Comparison of ENCODE assay signal across 37 mouse cellular contexts in genomic region chr9:110763405-110763804, GRCm38 (mm10). TPM values are rescaled to one million over a fixed set of nuclear protein-coding genes. Genes with fewer than 3 reads are reported as not detected.
A peak's percentile ranks its signal among the peaks of the same experiment; 100 is the strongest.
DNase-seq lines count a peak whose midpoint lies in the region; ATAC-seq and TF ChIP-seq lines count a peak whose summit lies in the region.
"Had no signal": no experiment of that assay in that cellular context is flagged by ENCODE, and none has a peak within 500 bp of the region (broad histone marks: within the 10 kb centered on the region; RNA-seq: fewer than 3 reads in every experiment).

No protein-coding gene starts in this region.

- TF ChIP-seq CTCF in heart, postnatal 0 days (IDR thresholded peaks at IDR 0.05; ENCODE audit: low read depth): no peak
- no peak for TF ChIP-seq CTCF in midbrain, postnatal 0 days (IDR thresholded peaks at IDR 0.05)

- H3K27ac ChIP-seq in lung, embryonic 15.5 days: peak overlapping the region; percentile 35; the same call in 1 of the 2 replicates
- H3K27ac ChIP-seq in heart, embryonic 11.5 days (ENCODE audit: low read depth, low read length): peak overlapping the region; percentile 95
- H3K27ac ChIP-seq in heart, postnatal 0 days (ENCODE audit: low read depth): peak overlapping the region; percentile 99
- no peak overlapping the region for H3K27ac ChIP-seq in midbrain, postnatal 0 days (ENCODE audit: low read depth, low read length)
- H3K27ac ChIP-seq: forebrain, embryonic 12.5 days; hindbrain, embryonic 15.5 days; kidney, postnatal 0 days; midbrain, embryonic 15.5 days; neural tube, embryonic 13.5 days had no signal

- no peaks in the 10 kb centered on the region for H3K27me3 ChIP-seq in lung, embryonic 15.5 days
- H3K27me3 ChIP-seq in heart, embryonic 11.5 days (ENCODE audit: control insufficient read depth, insufficient read depth, low read length): no peaks in the 10 kb centered on the region
- H3K27me3 ChIP-seq in heart, postnatal 0 days (ENCODE audit: control insufficient read depth, insufficient read depth, low read length): no peaks in the 10 kb centered on the region
- H3K27me3 ChIP-seq in midbrain, postnatal 0 days (ENCODE audit: insufficient read depth, low read length): no peaks in the 10 kb centered on the region
- H3K27me3 ChIP-seq: hindbrain, embryonic 15.5 days; midbrain, embryonic 15.5 days; neural tube, embryonic 13.5 days; Patski had no signal

- no peak for DNase-seq in lung, postnatal 36 days
- DNase-seq in heart, postnatal 0 days (ENCODE audit: low spot score): peak; percentile 94
- no peak for DNase-seq in midbrain, postnatal 0 days (ENCODE audit: low spot score)
- DNase-seq in layer of hippocampus, adult 11-12 months (ENCODE audit: low spot score): no peak
- no peak for DNase-seq in frontal cortex, postnatal 14 days (ENCODE audit: low spot score in 2 of 2)
- DNase-seq: adrenal gland, postnatal 10 days; cerebellum, adult 18-20 months; cerebellum, postnatal 14 days; kidney, adult 2 months; liver, postnatal 0 days; retina, postnatal 1 day; right cerebral cortex, postnatal 25 days; spleen, adult 18-20 months; thymus, postnatal 25 days had no signal

- no peak overlapping the region for H3K4me3 ChIP-seq in lung, embryonic 15.5 days
- H3K4me3 ChIP-seq in heart, embryonic 11.5 days (ENCODE audit: low read depth, low read length): peak overlapping the region; percentile 63
- H3K4me3 ChIP-seq in heart, postnatal 0 days (ENCODE audit: low read depth, low read length): peak overlapping the region; percentile 53
- H3K4me3 ChIP-seq in midbrain, postnatal 0 days (ENCODE audit: low read depth, low read length): no peak overlapping the region
- H3K4me3 ChIP-seq: embryonic facial prominence, embryonic 13.5 days; erythroblast, embryonic 14.5 days; forebrain, embryonic 12.5 days; hindbrain, embryonic 15.5 days; midbrain, embryonic 15.5 days; myocyte; neural tube, embryonic 13.5 days had no signal

- no peak overlapping the region for H3K9ac ChIP-seq in lung, embryonic 15.5 days
- peak overlapping the region; percentile 96 for H3K9ac ChIP-seq in heart, embryonic 11.5 days (ENCODE audit: low read depth, low read length)
- H3K9ac ChIP-seq in heart, postnatal 0 days (replicated peaks; ENCODE audit: low read depth, low read length): peak overlapping the region; percentile 96
- no peak overlapping the region for H3K9ac ChIP-seq in midbrain, postnatal 0 days (replicated peaks; ENCODE audit: low read length, poor library complexity, severe bottlenecking)
- H3K9ac ChIP-seq: forebrain, embryonic 12.5 days; hindbrain, embryonic 15.5 days; liver, postnatal 0 days; midbrain, embryonic 15.5 days; neural tube, embryonic 13.5 days had no signal

- no peaks in the 10 kb centered on the region for H3K36me3 ChIP-seq in lung, embryonic 15.5 days
- 0 out of 2 replicates have a peak, but pooled peaks cover 3% of the 10 kb centered on the region for H3K36me3 ChIP-seq in heart, embryonic 11.5 days (ENCODE audit: control insufficient read depth, insufficient read depth, low read length)
- H3K36me3 ChIP-seq in heart, postnatal 0 days (replicated peaks; ENCODE audit: control insufficient read depth, insufficient read depth, low read length): peaks cover 8% of the 10 kb centered on the region
- no peaks in the 10 kb centered on the region for H3K36me3 ChIP-seq in midbrain, postnatal 0 days (ENCODE audit: insufficient read depth, low read length)
- H3K36me3 ChIP-seq: embryonic facial prominence, embryonic 13.5 days; forebrain, embryonic 12.5 days; G1E; hindbrain, embryonic 15.5 days; midbrain, embryonic 15.5 days; neural tube, embryonic 13.5 days had no signal

- no peaks in the 10 kb centered on the region for H3K9me3 ChIP-seq in lung, embryonic 15.5 days
- no peaks in the 10 kb centered on the region for H3K9me3 ChIP-seq in heart, embryonic 11.5 days (replicated peaks; ENCODE audit: control insufficient read depth, low read length)
- no peaks in the 10 kb centered on the region for H3K9me3 ChIP-seq in heart, postnatal 0 days (replicated peaks; ENCODE audit: control insufficient read depth, low read length)
- H3K9me3 ChIP-seq in midbrain, postnatal 0 days (ENCODE audit: low read length): no peaks in the 10 kb centered on the region
- H3K9me3 ChIP-seq: embryonic facial prominence, embryonic 13.5 days; forebrain, embryonic 12.5 days; G1E; hindbrain, embryonic 15.5 days; midbrain, embryonic 15.5 days; neural tube, embryonic 13.5 days had no signal

- peak; percentile 94 for TF ChIP-seq EP300 in heart, postnatal 0 days (IDR thresholded peaks at IDR 0.05; ENCODE audit: low read depth)

- no peak for ATAC-seq in lung, embryonic 15.5 days (ENCODE audit: borderline replicate concordance, extremely low read depth, low FRiP score, low TSS enrichment)
- ATAC-seq in heart, embryonic 11.5 days (replicated peaks; ENCODE audit: insufficient number of reproducible peaks, low FRiP score, low TSS enrichment): peak; percentile 62
- peak; percentile 87 for ATAC-seq in heart, postnatal 0 days (ENCODE audit: insufficient read depth, low read depth)
- ATAC-seq in activated CD4-positive, CD25-positive, alpha-beta regulatory T cell, adult 4 months: no peak
- no peak for ATAC-seq in midbrain, postnatal 0 days (ENCODE audit: low FRiP score)
- ATAC-seq: CD4-positive, CD25-positive, alpha-beta regulatory T cell, adult 4 months; liver, postnatal 0 days; midbrain, embryonic 15.5 days; Patski had no signal

- peaks cover 40% of the 10 kb centered on the region for H3K4me1 ChIP-seq in lung, embryonic 15.5 days
- peaks cover 21% of the 10 kb centered on the region for H3K4me1 ChIP-seq in heart, embryonic 11.5 days (ENCODE audit: control insufficient read depth, insufficient read depth, low read length)
- H3K4me1 ChIP-seq in heart, postnatal 0 days (ENCODE audit: control insufficient read depth, insufficient read depth): peaks cover 21% of the 10 kb centered on the region; the same call in 1 of the 2 replicates
- no peaks in the 10 kb centered on the region for H3K4me1 ChIP-seq in midbrain, postnatal 0 days (ENCODE audit: insufficient read depth, low read length)
- H3K4me1 ChIP-seq: forebrain, embryonic 12.5 days; hindbrain, embryonic 15.5 days; midbrain, embryonic 15.5 days; neural tube, embryonic 13.5 days had no signal

- 60% methylated on average over 2 of the region's 2 CpGs for WGBS in lung, embryonic 15.5 days
- 43% methylated on average over 2 of the region's 2 CpGs for WGBS in heart, embryonic 11.5 days (ENCODE audit: insufficient replicate concordance)
- 34% methylated on average over 2 of the region's 2 CpGs for WGBS in heart, postnatal 0 days
- whole genome bisulfite sequencing in midbrain, postnatal 0 days: 71% methylated on average over 2 of the region's 2 CpGs

- H3K4me2 ChIP-seq in lung, embryonic 15.5 days: no peak overlapping the region
- H3K4me2 ChIP-seq in heart, embryonic 11.5 days: peak overlapping the region; percentile 59
- H3K4me2 ChIP-seq in heart, postnatal 0 days (ENCODE audit: low read depth, low read length): peak overlapping the region; percentile 57
- no peak overlapping the region for H3K4me2 ChIP-seq in midbrain, postnatal 0 days (ENCODE audit: low read depth, low read length, poor library complexity, severe bottlenecking)
- H3K4me2 ChIP-seq: embryonic facial prominence, embryonic 13.5 days; forebrain, embryonic 12.5 days; hindbrain, embryonic 15.5 days; midbrain, embryonic 15.5 days; neural tube, embryonic 13.5 days had no signal

RNA-seq across cellular contexts. Expression of gene Pth1r, which starts 16.5 kb away (rescaled TPM):
- 78.8 and 79.7 TPM in 2 replicates for polyA plus RNA-seq in lung, embryonic 15.5 days (2015; fragmentation: Nextera tagmentation; extraction: Ambion mirVana)
- polyA plus RNA-seq in heart, embryonic 11.5 days (2014; fragmentation: Nextera tagmentation; extraction: Ambion mirVana): 24.3 and 27.8 TPM in 2 replicates
- total RNA-seq in heart, postnatal 0 days (2014; rRNA removed; ENCODE audit: low replicate concordance): 34.2 and 41.8 TPM in 2 replicates
- polyA plus RNA-seq in heart, postnatal 0 days (2015; fragmentation: Nextera tagmentation; extraction: Ambion mirVana): 11.4 and 12.0 TPM in 2 replicates
- not detected for polyA plus RNA-seq in activated CD4-positive, CD25-positive, alpha-beta regulatory T cell, adult 4 months (2017; shearing (Covaris generic))
- total RNA-seq in midbrain, postnatal 0 days (2014; rRNA removed): 14.6 and 20.8 TPM in 2 replicates
- 7.9 and 8.3 TPM in 2 replicates for polyA plus RNA-seq in midbrain, postnatal 0 days (2015; fragmentation: Nextera tagmentation; extraction: Ambion mirVana)
- total RNA-seq: G1E; hematopoietic stem cell, adult 5-6 weeks; megakaryocyte-erythroid progenitor cell, adult 5-6 weeks had no signal
- polyA plus RNA-seq: CD4-positive, CD25-positive, alpha-beta regulatory T cell, adult 4 months; erythroblast, embryonic 14.5 days had no signal

RNA-seq across cellular contexts. Expression of gene Myl3, which starts 21.7 kb away (rescaled TPM):
- 19.8 and 68.6 TPM in 2 replicates for polyA plus RNA-seq in lung, embryonic 15.5 days (2015; fragmentation: Nextera tagmentation; extraction: Ambion mirVana)
- 3,236 and 3,494 TPM in 2 replicates for polyA plus RNA-seq in heart, embryonic 11.5 days (2014; fragmentation: Nextera tagmentation; extraction: Ambion mirVana)
- total RNA-seq in heart, postnatal 0 days (2014; rRNA removed; ENCODE audit: low replicate concordance): 7,206 and 8,752 TPM in 2 replicates
- polyA plus RNA-seq in heart, postnatal 0 days (2015; fragmentation: Nextera tagmentation; extraction: Ambion mirVana): 7,883 and 7,975 TPM in 2 replicates
- polyA plus RNA-seq in activated CD4-positive, CD25-positive, alpha-beta regulatory T cell, adult 4 months (2017; shearing (Covaris generic)): not detected
- 0.66 TPM in 1 of 2 replicates, not detected in the other for total RNA-seq in midbrain, postnatal 0 days (2014; rRNA removed)
- 0.29 TPM in 1 of 2 replicates, not detected in the other for polyA plus RNA-seq in midbrain, postnatal 0 days (2015; fragmentation: Nextera tagmentation; extraction: Ambion mirVana)
- total RNA-seq: G1E; hematopoietic stem cell, adult 5-6 weeks; layer of hippocampus, adult 18-20 months; megakaryocyte-erythroid progenitor cell, adult 5-6 weeks had no signal
- polyA plus RNA-seq: CD4-positive, CD25-positive, alpha-beta regulatory T cell, adult 4 months; erythroblast, embryonic 14.5 days; G1E; liver, adult 2 months had no signal

RNA-seq across cellular contexts. Expression of gene Prss42, which starts 34.6 kb away (rescaled TPM):
- not detected in 2 replicates for polyA plus RNA-seq in lung, embryonic 15.5 days (2015; fragmentation: Nextera tagmentation; extraction: Ambion mirVana)
- not detected in 2 replicates for polyA plus RNA-seq in heart, embryonic 11.5 days (2014; fragmentation: Nextera tagmentation; extraction: Ambion mirVana)
- total RNA-seq in heart, postnatal 0 days (2014; rRNA removed; ENCODE audit: low replicate concordance): not detected in 2 replicates
- polyA plus RNA-seq in heart, postnatal 0 days (2015; fragmentation: Nextera tagmentation; extraction: Ambion mirVana): not detected in 2 replicates
- polyA plus RNA-seq in activated CD4-positive, CD25-positive, alpha-beta regulatory T cell, adult 4 months (2017; shearing (Covaris generic)): not detected
- total RNA-seq in midbrain, postnatal 0 days (2014; rRNA removed): not detected in 2 replicates
- not detected in 2 replicates for polyA plus RNA-seq in midbrain, postnatal 0 days (2015; fragmentation: Nextera tagmentation; extraction: Ambion mirVana)
- total RNA-seq: adrenal gland, postnatal 10 days; gastrocnemius, adult 8-10 months; hematopoietic stem cell, adult 5-6 weeks; layer of hippocampus, adult 18-20 months; layer of hippocampus, postnatal 25 days; left cerebral cortex, postnatal 10 days; liver, adult 2 months; megakaryocyte-erythroid progenitor cell, adult 5-6 weeks had no signal
- polyA plus RNA-seq: CD4-positive, CD25-positive, alpha-beta regulatory T cell, adult 4 months; embryonic facial prominence, embryonic 13.5 days; erythroblast, embryonic 14.5 days; forebrain, embryonic 12.5 days; hindbrain, embryonic 15.5 days; intestine, embryonic 14.5 days; kidney, adult 2 months; kidney, postnatal 0 days; limb, embryonic 11.5 days; liver, adult 2 months; liver, postnatal 0 days; midbrain, embryonic 15.5 days; myocyte; neural tube, embryonic 13.5 days; Patski had no signal

RNA-seq across cellular contexts. Expression of gene Prss44, which starts 50.4 kb away (rescaled TPM):
- polyA plus RNA-seq in lung, embryonic 15.5 days (2015; fragmentation: Nextera tagmentation; extraction: Ambion mirVana): not detected in 2 replicates
- polyA plus RNA-seq in heart, embryonic 11.5 days (2014; fragmentation: Nextera tagmentation; extraction: Ambion mirVana): not detected in 2 replicates
- total RNA-seq in heart, postnatal 0 days (2014; rRNA removed; ENCODE audit: low replicate concordance): not detected in 2 replicates
- not detected in 2 replicates for polyA plus RNA-seq in heart, postnatal 0 days (2015; fragmentation: Nextera tagmentation; extraction: Ambion mirVana)
- polyA plus RNA-seq in activated CD4-positive, CD25-positive, alpha-beta regulatory T cell, adult 4 months (2017; shearing (Covaris generic)): under 1 TPM in 1 of 2 experiments, not detected in 1; 0.37 TPM
- not detected in 2 replicates for total RNA-seq in midbrain, postnatal 0 days (2014; rRNA removed)
- not detected in 2 replicates for polyA plus RNA-seq in midbrain, postnatal 0 days (2015; fragmentation: Nextera tagmentation; extraction: Ambion mirVana)
- total RNA-seq: adrenal gland, postnatal 10 days; gastrocnemius, adult 8-10 months; hematopoietic stem cell, adult 5-6 weeks; layer of hippocampus, adult 18-20 months; layer of hippocampus, postnatal 25 days; left cerebral cortex, postnatal 10 days; liver, adult 2 months; megakaryocyte-erythroid progenitor cell, adult 5-6 weeks had no signal
- polyA plus RNA-seq: CD4-positive, CD25-positive, alpha-beta regulatory T cell, adult 4 months; embryonic facial prominence, embryonic 13.5 days; forebrain, embryonic 12.5 days; G1E; hindbrain, embryonic 15.5 days; intestine, embryonic 14.5 days; kidney, adult 2 months; kidney, postnatal 0 days; limb, embryonic 11.5 days; liver, adult 2 months; liver, postnatal 0 days; midbrain, embryonic 15.5 days; myocyte; neural tube, embryonic 13.5 days; Patski had no signal

Comparison
In these comparisons a context has a peak if more than half of its experiments do, and no peak if none do; other contexts are left out.
1. ATAC-seq: peak in heart, embryonic 11.5 days (single experiment) and heart, postnatal 0 days (single experiment); none in lung, embryonic 15.5 days (single experiment), activated CD4-positive, CD25-positive, alpha-beta regulatory T cell, adult 4 months (single experiment) and midbrain, postnatal 0 days (single experiment).
2. H3K4me2 ChIP-seq: peak in heart, embryonic 11.5 days (single experiment) and heart, postnatal 0 days (single experiment); none in lung, embryonic 15.5 days (single experiment) and midbrain, postnatal 0 days (single experiment).
3. H3K4me3 ChIP-seq: peak in heart, embryonic 11.5 days (single experiment) and heart, postnatal 0 days (single experiment); none in lung, embryonic 15.5 days (single experiment) and midbrain, postnatal 0 days (single experiment).
4. H3K9ac ChIP-seq: peak in heart, embryonic 11.5 days (single experiment) and heart, postnatal 0 days (single experiment); none in lung, embryonic 15.5 days (single experiment) and midbrain, postnatal 0 days (single experiment).
5. RNA of gene Myl3, which starts 21.7 kb away (polyA plus RNA-seq): 7,883 to 7,975 TPM in heart, postnatal 0 days and 3,236 to 3,494 TPM in heart, embryonic 11.5 days; 19.8 to 68.6 TPM in lung, embryonic 15.5 days, 0.29 TPM in midbrain, postnatal 0 days and not detected in activated CD4-positive, CD25-positive, alpha-beta regulatory T cell, adult 4 months; every median in the first group is over 10 times any median in the second.